Mouse (Mus musculus) thymus, adult 2 months (tissue): ENCODE data around the gene Ush2a.

Source experiments
- CTCF ChIP-seq: fragments of 200-500 bp; IDR thresholded peaks from 2 replicates; pipeline ENCODE4 v1.5.1; 2012; ENCODE audit warnings: mild to moderate bottlenecking, control low read depth, low read length, moderate library complexity, borderline replicate concordance; ENCODE audit not compliant: control insufficient read depth, poor library complexity, insufficient read depth; ENCODE audit errors: extremely low read depth
- POLR2A ChIP-seq: fragments of 200-500 bp; IDR thresholded peaks from 2 replicates; pipeline ENCODE4 v1.6.1; 2012; ENCODE audit warnings: mild to moderate bottlenecking, low read length, control low read depth, moderate library complexity; ENCODE audit not compliant: control insufficient read depth, poor library complexity, insufficient read depth; ENCODE audit errors: extremely low read depth

DNA sequence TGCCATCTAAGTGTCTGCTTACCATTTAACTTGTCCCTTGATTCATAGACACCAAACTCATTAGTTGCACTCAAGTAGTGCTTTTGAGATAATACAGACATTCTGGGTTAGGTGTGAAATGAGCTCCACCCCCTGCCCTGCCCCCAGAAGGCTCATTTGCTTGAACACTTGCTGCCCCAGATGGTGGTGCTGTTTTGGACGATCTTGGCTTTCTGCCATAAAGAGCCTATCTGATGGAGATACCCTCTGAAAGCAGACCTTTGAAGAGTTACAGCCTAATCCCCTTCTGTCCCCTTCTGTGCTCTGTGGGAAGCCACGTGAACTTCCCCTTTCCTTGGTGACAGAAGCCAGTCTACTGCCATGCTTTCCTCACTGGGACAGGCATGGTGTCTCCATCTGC is 297.1 kb downstream of the Ush2a start:
- no peak for TF ChIP-seq POLR2A
- TF ChIP-seq CTCF: no peak
